Mouse (Mus musculus): Measurements from ENCODE around the gene Defb46.

DNA sequence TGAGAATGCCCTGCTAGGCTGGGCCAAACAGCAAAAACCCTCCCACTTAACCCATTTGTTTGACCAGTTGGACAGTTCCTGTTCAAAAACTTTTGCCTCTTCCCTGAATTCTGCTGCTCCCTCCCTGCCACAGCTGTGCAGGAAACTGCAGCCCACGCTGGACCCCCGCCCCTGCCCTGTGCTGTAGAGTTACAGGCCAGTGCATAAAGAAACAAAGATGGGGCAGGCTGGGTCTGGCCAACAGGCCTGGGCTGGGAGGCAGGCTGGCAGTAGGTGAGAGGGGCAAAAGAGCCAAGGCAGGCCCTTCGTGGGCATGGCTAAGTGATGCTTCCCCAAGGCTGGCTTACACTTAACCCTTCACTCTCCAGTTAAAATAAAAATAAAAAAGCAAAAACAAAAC is 20.0 kb downstream of the Defb46 start:
- TF ChIP-seq EP300 (IDR thresholded peaks at IDR 0.05) (no peak), CTCF (IDR thresholded peaks at IDR 0.05) (no peak)

All from lung, postnatal 0 days (tissue).